Mouse (Mus musculus) testis, adult 2 months (tissue): ENCODE measurements around the gene Ddn.

Experiments
- CTCF ChIP-seq: fragments of 200-500 bp; IDR thresholded peaks from 2 replicates; pipeline ENCODE4 v1.5.1; 2012; ENCODE audit warnings: low read depth, mild to moderate bottlenecking, inconsistent platforms, low read length, moderate library complexity; ENCODE audit not compliant: control insufficient read depth, insufficient read depth, insufficient replicate concordance
- POLR2A ChIP-seq: fragments of 200-500 bp; IDR thresholded peaks from 2 replicates; pipeline ENCODE4 v1.6.1; 2012; ENCODE audit warnings: low read depth, mild to moderate bottlenecking, inconsistent platforms, low read length, moderate library complexity; ENCODE audit not compliant: control insufficient read depth

DNA sequence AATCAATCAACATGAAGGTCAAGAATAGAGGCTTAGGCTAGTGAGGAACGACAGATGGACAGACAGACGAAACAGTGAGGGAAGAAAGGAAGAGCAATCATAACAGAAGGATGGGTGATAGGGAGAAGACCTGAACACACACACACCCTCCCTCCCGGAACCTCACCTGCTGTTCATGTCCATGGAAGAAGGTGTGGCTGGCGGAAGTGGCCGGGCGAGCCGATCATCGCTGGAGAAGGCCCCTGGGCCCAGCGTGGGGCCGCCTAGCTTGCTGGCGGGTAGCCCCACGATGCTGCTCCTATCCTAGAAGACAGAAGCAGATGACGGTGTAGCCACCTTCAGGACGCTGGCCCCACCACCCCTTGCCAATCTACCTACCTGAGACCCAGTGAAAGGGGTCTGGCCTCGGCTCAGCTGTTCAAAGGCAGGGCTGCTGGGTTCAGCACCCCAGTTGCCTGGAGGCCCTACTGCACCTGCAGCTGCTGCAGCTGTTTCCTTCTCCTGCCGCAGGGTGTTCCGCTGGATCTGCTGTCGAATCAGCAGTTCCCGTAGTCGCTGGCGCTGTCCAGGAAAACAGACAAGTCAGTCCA lies 42.0 kb upstream of the Ddn start:
- TF ChIP-seq CTCF (no peak), POLR2A (no peak)
